Mouse (Mus musculus): Measurements from ENCODE around the gene Gm3047.
"Not testable (repeated sequence)": the region's sequence is repeated elsewhere in the genome, so short reads cannot be mapped to it uniquely, and the experiment has no call there.

Gene Gm3047

DNA sequence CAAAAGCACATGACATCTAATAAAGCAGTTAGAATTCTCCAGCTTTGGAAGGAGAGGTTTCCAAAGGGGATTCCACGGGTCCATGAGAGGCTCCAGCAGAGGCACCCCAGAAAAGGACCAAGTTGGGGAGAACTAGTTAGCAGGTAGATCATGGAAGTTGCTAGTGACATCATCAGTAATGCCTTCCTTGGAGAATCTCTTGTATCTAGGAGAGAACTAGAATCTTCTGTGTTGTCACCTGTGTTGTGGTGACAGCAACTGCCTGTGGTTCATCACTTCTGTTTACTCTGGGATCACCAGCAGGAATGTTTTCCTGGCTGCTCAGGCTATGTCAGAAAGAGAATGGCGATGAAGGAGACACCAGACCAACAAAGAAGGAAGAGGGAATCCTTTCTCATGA is at the start of gene Gm3047:
Gm3047 (plus strand) TSS at position 301 of the 400 bp plus-strand sequence.
- DNase-seq (ENCODE audit: low read depth, low spot score), result not testable (repeated sequence)

Measured in forelimb bud, embryonic 11.5 days (tissue).